Mouse (Mus musculus): Measurements from ENCODE around the gene Blmh.

DNA sequence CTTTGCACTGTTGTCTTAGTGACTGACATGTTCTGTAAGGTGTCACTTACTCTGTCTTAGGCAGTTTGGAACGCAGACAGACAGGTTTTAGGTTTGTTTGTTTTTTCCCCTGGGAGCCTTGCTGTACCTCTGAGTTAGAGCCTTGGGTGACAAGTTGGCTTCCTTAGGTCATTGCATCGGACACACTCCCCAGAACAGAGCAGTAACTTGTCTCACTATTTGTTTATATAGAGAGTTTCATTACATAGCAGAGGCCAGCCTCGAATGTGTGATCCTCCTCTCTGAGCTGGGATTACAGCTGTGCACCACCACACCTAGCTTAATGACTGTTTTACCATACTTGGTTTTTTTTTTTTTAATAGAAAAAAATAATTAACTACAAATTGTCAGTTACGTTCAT is 57.8 kb downstream of the Blmh start:
- TF ChIP-seq ELF1 (IDR thresholded peaks at IDR 0.05; ENCODE audit: low read depth, low read length) (no peak), BHLHE40 (IDR thresholded peaks at IDR 0.05; ENCODE audit: borderline replicate concordance, low read depth, low read length) (no peak), EP300 (IDR thresholded peaks at IDR 0.05; ENCODE audit: low read depth in 1 of 2, low read length in 2 of 2) (no peak), CTCF (IDR thresholded peaks at IDR 0.05 in 2 of 3, conservative IDR thresholded peaks at IDR 0.05 in 1 of 3; ENCODE audit: control insufficient read depth in 1 of 3, insufficient read depth in 1 of 3, low read depth in 2 of 3, low read length in 3 of 3, poor library complexity in 1 of 3, severe bottlenecking in 1 of 3) (no peak), ETS1 (IDR thresholded peaks at IDR 0.05; ENCODE audit: low read depth, low read length) (no peak), MAFK (IDR thresholded peaks at IDR 0.05; ENCODE audit: borderline replicate concordance, low read depth, low read length) (no peak), CHD1 (IDR thresholded peaks at IDR 0.05; ENCODE audit: low read depth, low read length) (no peak)
